Mouse (Mus musculus): ENCODE results near the gene Serpina3c.

DNA sequence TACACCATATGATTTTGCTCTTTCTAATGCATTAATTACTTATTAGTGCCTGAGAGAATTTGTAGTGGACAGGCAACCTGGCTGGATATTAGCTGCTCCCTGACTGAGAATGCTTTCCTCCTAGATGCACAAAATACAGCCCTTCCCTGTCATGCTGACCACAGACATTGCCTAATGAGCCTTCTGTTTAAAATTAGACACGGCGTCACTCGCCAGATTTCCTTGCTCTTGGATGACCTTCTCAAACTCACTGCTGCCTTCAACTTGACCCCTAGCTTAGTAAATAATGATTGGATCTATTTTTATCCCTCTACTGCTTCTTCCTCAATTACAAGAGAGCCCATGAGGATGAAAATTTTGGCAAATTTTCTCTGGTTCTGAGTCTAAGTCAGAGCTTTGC, 21.1 kb upstream of the Serpina3c start:
- TF ChIP-seq CTCF (IDR thresholded peaks at IDR 0.05; ENCODE audit: extremely low read depth, insufficient read depth, insufficient read length, insufficient replicate concordance) = no peak
- TF ChIP-seq POLR2A (IDR thresholded peaks at IDR 0.05; ENCODE audit: low read depth, low read length) = no peak

Data from spleen, adult 2 months (tissue).